Mouse (Mus musculus): ENCODE measurements at regions not wholly inside any gene's neighbourhood (a gene's known extent, or its start where the extent isn't known, plus 50 kb on each side); places are given as distances from the start of the nearest gene placed in this dataset.
"Not testable (repeated sequence)": the region's sequence is repeated elsewhere in the genome, so short reads cannot be mapped to it uniquely, and the experiment has no call there.

GRCm38 (mm10) chr2:39835370-39835769 is 609.1 kb upstream of the Ppp6c start:
- H3K4me2 ChIP-seq (ENCODE audit: low read depth, severe bottlenecking), result no peak overlapping the region
- H3K9me3 ChIP-seq (ENCODE audit: control insufficient read depth, low read length), result no peaks in the 10 kb centered on the region
- 65% methylated on average over 1 of the region's 1 CpGs for WGBS
- ATAC-seq (ENCODE audit: insufficient number of reproducible peaks, low FRiP score, low TSS enrichment, low read depth), result no peak
- H3K27me3 ChIP-seq (ENCODE audit: control insufficient read depth, insufficient read depth, low read length), result no peaks in the 10 kb centered on the region
- H3K27ac ChIP-seq (replicated peaks; ENCODE audit: low read depth, low read length), result no peak overlapping the region
- no peak overlapping the region for H3K4me3 ChIP-seq (ENCODE audit: low read depth, low read length)
- no peak for DNase-seq (ENCODE audit: low spot score)
- H3K36me3 ChIP-seq (ENCODE audit: control insufficient read depth, insufficient read depth, low read length), result no peaks in the 10 kb centered on the region
- no peak overlapping the region for H3K9ac ChIP-seq (ENCODE audit: low read length)
- no peaks in the 10 kb centered on the region for H3K4me1 ChIP-seq (ENCODE audit: control insufficient read depth, insufficient read depth, low read length)

GRCm38 (mm10) chr2:39823851-39824250 is 597.6 kb upstream of the Ppp6c start:
- no peaks in the 10 kb centered on the region for H3K4me1 ChIP-seq (ENCODE audit: control insufficient read depth, insufficient read depth, low read length)
- ATAC-seq (ENCODE audit: insufficient number of reproducible peaks, low FRiP score, low TSS enrichment, low read depth) (no peak), DNase-seq (ENCODE audit: low spot score) (no peak)
- H3K9me3 ChIP-seq (ENCODE audit: control insufficient read depth, low read length), result no peaks in the 10 kb centered on the region
- no peak overlapping the region for H3K9ac ChIP-seq (ENCODE audit: low read length)
- WGBS, result 63% methylated on average over 2 of the region's 2 CpGs
- H3K27ac ChIP-seq (replicated peaks; ENCODE audit: low read depth, low read length), result no peak overlapping the region
- no peaks in the 10 kb centered on the region for H3K36me3 ChIP-seq (ENCODE audit: control insufficient read depth, insufficient read depth, low read length)
- no peak overlapping the region for H3K4me3 ChIP-seq (ENCODE audit: low read depth, low read length)
- no peaks in the 10 kb centered on the region for H3K27me3 ChIP-seq (ENCODE audit: control insufficient read depth, insufficient read depth, low read length)
- no peak overlapping the region for H3K4me2 ChIP-seq (ENCODE audit: low read depth, severe bottlenecking)

- 54% methylated on average over 16 of the region's 16 CpGs for WGBS
- H3K4me2 ChIP-seq (ENCODE audit: low read depth, severe bottlenecking); H3K9me3 ChIP-seq (ENCODE audit: control insufficient read depth, low read length); H3K27ac ChIP-seq (replicated peaks; ENCODE audit: low read depth, low read length); H3K4me3 ChIP-seq (ENCODE audit: low read depth, low read length); ATAC-seq (ENCODE audit: insufficient number of reproducible peaks, low FRiP score, low TSS enrichment, low read depth); H3K4me1 ChIP-seq (ENCODE audit: control insufficient read depth, insufficient read depth, low read length); H3K36me3 ChIP-seq (ENCODE audit: control insufficient read depth, insufficient read depth, low read length); H3K27me3 ChIP-seq (ENCODE audit: control insufficient read depth, insufficient read depth, low read length); H3K9ac ChIP-seq (ENCODE audit: low read length): not testable (repeated sequence)
- peak; percentile 55 for DNase-seq (ENCODE audit: low spot score)
Measured at GRCm38 (mm10) chr2:39806681-39807080, 580.4 kb upstream of the Ppp6c start.
